11 mouse cellular contexts compared by ENCODE assay signal in the genomic region with DNA sequence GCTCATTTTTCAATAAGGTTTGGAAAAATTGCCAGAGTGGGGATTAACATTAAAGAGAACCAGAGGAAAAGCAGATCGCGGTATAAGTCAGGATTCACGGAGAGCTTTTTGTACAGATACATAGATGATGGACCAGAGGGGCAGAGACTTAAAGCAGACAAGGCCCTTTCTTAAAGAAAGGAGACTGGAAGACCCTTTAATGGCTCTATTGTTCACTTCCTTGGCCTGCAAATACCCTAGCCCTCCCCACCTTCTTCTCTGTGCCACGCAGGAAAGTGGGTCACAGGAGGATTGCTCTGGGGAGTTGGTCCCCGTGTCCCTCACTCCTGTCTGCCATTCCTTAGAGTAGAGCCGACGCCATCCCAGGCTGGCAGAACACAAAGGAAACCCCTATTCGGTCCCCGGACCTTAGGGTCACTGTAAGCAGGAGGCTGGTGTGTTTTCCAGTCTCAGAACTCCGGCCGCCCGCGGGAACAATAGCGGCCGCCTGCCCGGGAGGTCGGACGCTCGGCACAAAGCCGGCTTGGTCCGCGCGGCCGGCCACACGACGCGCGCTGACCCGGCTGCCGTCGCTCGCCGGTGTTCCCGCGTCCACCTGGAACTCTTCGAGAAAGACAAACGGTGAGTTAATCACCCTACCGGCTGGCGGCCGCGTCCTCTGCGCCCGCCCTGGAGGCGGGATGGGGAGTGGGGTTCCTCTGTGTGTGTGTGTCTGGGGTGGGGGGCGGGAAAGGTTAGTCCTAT. TPM values are rescaled to one million over a fixed set of nuclear protein-coding genes. Genes with fewer than 3 reads are reported as not detected.
DNase-seq lines count a peak whose midpoint lies in the region; ATAC-seq and TF ChIP-seq lines count a peak whose summit lies in the region.
"Had no signal": no experiment of that assay in that cellular context is flagged by ENCODE, and none has a peak within 500 bp of the region (broad histone marks: within the 10 kb centered on the region; RNA-seq: fewer than 3 reads in every experiment).

No protein-coding gene starts in this region.

- TF ChIP-seq CTCF in liver, postnatal 0 days (IDR thresholded peaks at IDR 0.05; ENCODE audit: low read depth): no peak

- H3K9me3 ChIP-seq in liver, embryonic 12.5 days (replicated peaks): no peaks in the 10 kb centered on the region
- no peaks in the 10 kb centered on the region for H3K9me3 ChIP-seq in liver, postnatal 0 days (ENCODE audit: low read length)
- H3K9me3 ChIP-seq in embryonic facial prominence, embryonic 15.5 days (replicated peaks): no peaks in the 10 kb centered on the region
- no peaks in the 10 kb centered on the region for H3K9me3 ChIP-seq in neural tube, embryonic 15.5 days (replicated peaks)

- 0 out of 2 replicates have a peak, but pooled peaks cover 7% of the 10 kb centered on the region for H3K4me1 ChIP-seq in liver, embryonic 12.5 days
- peaks cover 5% of the 10 kb centered on the region; the same call in 1 of the 2 replicates for H3K4me1 ChIP-seq in liver, postnatal 0 days (ENCODE audit: insufficient read depth)
- peaks cover 21% of the 10 kb centered on the region for H3K4me1 ChIP-seq in embryonic facial prominence, embryonic 15.5 days
- H3K4me1 ChIP-seq in neural tube, embryonic 15.5 days: peaks cover 45% of the 10 kb centered on the region

- peak overlapping the region; percentile 40 for H3K4me2 ChIP-seq in liver, embryonic 12.5 days
- H3K4me2 ChIP-seq in liver, postnatal 0 days (ENCODE audit: low read depth, low read length): no peak overlapping the region
- peak overlapping the region; percentile 57 for H3K4me2 ChIP-seq in embryonic facial prominence, embryonic 15.5 days (replicated peaks)
- peak overlapping the region; percentile 70 for H3K4me2 ChIP-seq in neural tube, embryonic 15.5 days

- H3K27ac ChIP-seq in liver, embryonic 12.5 days: no peak overlapping the region
- no peak overlapping the region for H3K27ac ChIP-seq in liver, postnatal 0 days (ENCODE audit: low read depth)
- no peak overlapping the region for H3K27ac ChIP-seq in embryonic facial prominence, embryonic 15.5 days (replicated peaks)
- no peak overlapping the region; the same call in 1 of the 2 replicates for H3K27ac ChIP-seq in neural tube, embryonic 15.5 days (replicated peaks)
- H3K27ac ChIP-seq: macrophage had no signal

- no peak for TF ChIP-seq EP300 in liver, postnatal 0 days (IDR thresholded peaks at IDR 0.05; ENCODE audit: low read depth)

- no peak for DNase-seq in liver, postnatal 0 days
- peak; percentile 52 to 59 for DNase-seq in kidney, postnatal 4 days
- no peak for DNase-seq in spleen, adult 12 weeks (ENCODE audit: low spot score)
- DNase-seq in spleen, adult 18-20 months: no peak
- no peak for DNase-seq in frontal cortex, postnatal 36 days (ENCODE audit: low spot score in 2 of 2)
- DNase-seq: cerebellum, adult 8-10 months; heart, postnatal 4 days had no signal

- no peak for ATAC-seq in liver, embryonic 12.5 days
- no peak for ATAC-seq in liver, postnatal 0 days
- no peak for ATAC-seq in embryonic facial prominence, embryonic 15.5 days (ENCODE audit: insufficient number of reproducible peaks, low FRiP score, low TSS enrichment, low read depth)
- 0 out of 2 replicates have a peak, but pooled peaks have one; percentile 12 for ATAC-seq in neural tube, embryonic 15.5 days (ENCODE audit: low FRiP score)

- peak overlapping the region; percentile 7; the same call in 1 of the 2 replicates for H3K4me3 ChIP-seq in liver, embryonic 12.5 days
- H3K4me3 ChIP-seq in liver, postnatal 0 days (ENCODE audit: low read depth, low read length): no peak overlapping the region
- H3K4me3 ChIP-seq in embryonic facial prominence, embryonic 15.5 days (replicated peaks): peak overlapping the region; percentile 35
- peak overlapping the region; percentile 34 for H3K4me3 ChIP-seq in neural tube, embryonic 15.5 days (replicated peaks)

- peaks cover 96% of the 10 kb centered on the region for H3K27me3 ChIP-seq in liver, embryonic 12.5 days (replicated peaks)
- H3K27me3 ChIP-seq in liver, postnatal 0 days (ENCODE audit: insufficient read depth, low read length): peaks cover 91% of the 10 kb centered on the region
- H3K27me3 ChIP-seq in embryonic facial prominence, embryonic 15.5 days: peaks cover 95% of the 10 kb centered on the region
- no peaks in the 10 kb centered on the region for H3K27me3 ChIP-seq in neural tube, embryonic 15.5 days (replicated peaks)

- no peak overlapping the region for H3K9ac ChIP-seq in liver, embryonic 12.5 days
- H3K9ac ChIP-seq in liver, postnatal 0 days (replicated peaks): no peak overlapping the region
- peak overlapping the region; percentile 6; the same call in 1 of the 2 replicates for H3K9ac ChIP-seq in embryonic facial prominence, embryonic 15.5 days
- peak overlapping the region; percentile 31 for H3K9ac ChIP-seq in neural tube, embryonic 15.5 days (replicated peaks)

- 4% methylated on average over 45 of the region's 45 CpGs for WGBS in liver, embryonic 12.5 days (ENCODE audit: insufficient replicate concordance)
- WGBS in liver, postnatal 0 days (ENCODE audit: insufficient replicate concordance): 4% methylated on average over 45 of the region's 45 CpGs
- WGBS in embryonic facial prominence, embryonic 15.5 days: 2% methylated on average over 45 of the region's 45 CpGs
- WGBS in neural tube, embryonic 15.5 days: 3% methylated on average over 45 of the region's 45 CpGs

- no peaks in the 10 kb centered on the region for H3K36me3 ChIP-seq in liver, embryonic 12.5 days
- no peaks in the 10 kb centered on the region for H3K36me3 ChIP-seq in liver, postnatal 0 days (replicated peaks; ENCODE audit: insufficient read depth, low read length)
- H3K36me3 ChIP-seq in embryonic facial prominence, embryonic 15.5 days: no peaks in the 10 kb centered on the region
- no peaks in the 10 kb centered on the region for H3K36me3 ChIP-seq in neural tube, embryonic 15.5 days

RNA-seq across cellular contexts. Expression of a gene that starts 10.2 kb away (rescaled TPM):
- 0.07 TPM in 1 of 2 replicates, not detected in the other for polyA plus RNA-seq in liver, embryonic 12.5 days (2016; fragmentation: Nextera tagmentation; extraction: Ambion mirVana)
- not detected in 2 replicates for polyA plus RNA-seq in liver, postnatal 0 days (2015; fragmentation: Nextera tagmentation; extraction: Ambion mirVana)
- 1.6 and 2.5 TPM in 2 replicates for polyA plus RNA-seq in embryonic facial prominence, embryonic 15.5 days (2015; fragmentation: Nextera tagmentation; extraction: Ambion mirVana)
- 1.7 and 2.1 TPM in 2 replicates for polyA plus RNA-seq in neural tube, embryonic 15.5 days (2015; fragmentation: Nextera tagmentation; extraction: Ambion mirVana)
- polyA plus RNA-seq: macrophage had no signal

RNA-seq across cellular contexts. Expression of a gene that starts 26.1 kb away (rescaled TPM):
- not detected in 2 replicates for polyA plus RNA-seq in liver, embryonic 12.5 days (2016; fragmentation: Nextera tagmentation; extraction: Ambion mirVana)
- not detected in 2 replicates for polyA plus RNA-seq in liver, postnatal 0 days (2015; fragmentation: Nextera tagmentation; extraction: Ambion mirVana)
- polyA plus RNA-seq in embryonic facial prominence, embryonic 15.5 days (2015; fragmentation: Nextera tagmentation; extraction: Ambion mirVana): 0.09 and 0.40 TPM in 2 replicates
- polyA plus RNA-seq in neural tube, embryonic 15.5 days (2015; fragmentation: Nextera tagmentation; extraction: Ambion mirVana): 0.96 and 2.0 TPM in 2 replicates
- polyA plus RNA-seq: macrophage had no signal

RNA-seq across cellular contexts. Expression of a gene that starts 40.9 kb away (rescaled TPM):
- polyA plus RNA-seq in liver, embryonic 12.5 days (2016; fragmentation: Nextera tagmentation; extraction: Ambion mirVana): not detected in 2 replicates
- polyA plus RNA-seq in liver, postnatal 0 days (2015; fragmentation: Nextera tagmentation; extraction: Ambion mirVana): not detected in 2 replicates
- polyA plus RNA-seq in embryonic facial prominence, embryonic 15.5 days (2015; fragmentation: Nextera tagmentation; extraction: Ambion mirVana): 0.35 and 0.62 TPM in 2 replicates
- polyA plus RNA-seq in neural tube, embryonic 15.5 days (2015; fragmentation: Nextera tagmentation; extraction: Ambion mirVana): 4.3 and 4.5 TPM in 2 replicates
- polyA plus RNA-seq: macrophage had no signal

RNA-seq across cellular contexts. Expression of a gene that starts 40.9 kb away (rescaled TPM):
- 0.18 and 0.30 TPM in 2 replicates for polyA plus RNA-seq in liver, embryonic 12.5 days (2016; fragmentation: Nextera tagmentation; extraction: Ambion mirVana)
- not detected in 2 replicates for polyA plus RNA-seq in liver, postnatal 0 days (2015; fragmentation: Nextera tagmentation; extraction: Ambion mirVana)
- 1.9 and 2.6 TPM in 2 replicates for polyA plus RNA-seq in embryonic facial prominence, embryonic 15.5 days (2015; fragmentation: Nextera tagmentation; extraction: Ambion mirVana)
- 14.5 and 29.1 TPM in 2 replicates for polyA plus RNA-seq in neural tube, embryonic 15.5 days (2015; fragmentation: Nextera tagmentation; extraction: Ambion mirVana)
- polyA plus RNA-seq: macrophage had no signal

RNA-seq across cellular contexts. Expression of a gene that starts 48.2 kb away (rescaled TPM):
- polyA plus RNA-seq in liver, embryonic 12.5 days (2016; fragmentation: Nextera tagmentation; extraction: Ambion mirVana): 0.11 and 0.14 TPM in 2 replicates
- polyA plus RNA-seq in liver, postnatal 0 days (2015; fragmentation: Nextera tagmentation; extraction: Ambion mirVana): 0.04 TPM in 1 of 2 replicates, not detected in the other
- polyA plus RNA-seq in embryonic facial prominence, embryonic 15.5 days (2015; fragmentation: Nextera tagmentation; extraction: Ambion mirVana): 6.4 and 8.0 TPM in 2 replicates
- 12.4 and 12.5 TPM in 2 replicates for polyA plus RNA-seq in neural tube, embryonic 15.5 days (2015; fragmentation: Nextera tagmentation; extraction: Ambion mirVana)
- polyA plus RNA-seq: macrophage had no signal

Comparison
In these comparisons a context has a peak if more than half of its experiments do, and no peak if none do; other contexts are left out.
1. H3K9ac ChIP-seq: peak in embryonic facial prominence, embryonic 15.5 days (single experiment) and neural tube, embryonic 15.5 days (single experiment); none in liver, embryonic 12.5 days (single experiment) and liver, postnatal 0 days (single experiment).
2. DNase-seq: peak in kidney, postnatal 4 days (2 of 2); none in liver, postnatal 0 days (single experiment), spleen, adult 12 weeks (single experiment), spleen, adult 18-20 months (0 of 2) and frontal cortex, postnatal 36 days (0 of 2).